ENCODE assay signal across 10 mouse cellular contexts in the genomic region with DNA sequence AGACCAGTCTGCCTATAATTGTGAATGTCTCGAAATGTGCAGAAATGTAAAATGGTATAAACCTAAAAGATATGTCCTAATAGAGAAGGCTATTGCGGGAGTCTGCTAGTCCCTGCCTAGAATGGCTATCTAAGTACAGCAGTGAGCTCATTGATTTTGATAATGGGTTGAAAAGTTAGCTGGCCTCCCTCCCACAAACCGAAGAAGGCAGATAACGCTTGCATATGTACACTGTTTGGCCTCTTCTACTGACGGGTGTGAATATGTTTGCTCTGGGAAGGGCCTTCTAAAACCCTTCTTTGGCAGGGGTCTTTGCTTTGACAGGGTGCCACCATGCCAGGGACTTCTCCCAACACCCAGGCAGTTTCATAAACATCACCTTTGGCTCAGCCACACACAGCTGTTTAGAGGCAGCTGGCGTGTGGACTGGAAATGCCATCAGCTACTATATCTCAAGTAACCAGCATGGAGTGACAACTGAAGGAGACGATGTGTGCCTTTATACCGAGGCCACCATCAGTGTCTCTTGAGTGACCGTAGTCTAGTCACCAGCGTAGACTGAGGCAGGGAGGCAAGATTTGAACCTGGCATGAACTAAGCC.
A peak's percentile ranks its signal among the peaks of the same experiment; 100 is the strongest.
DNase-seq lines count a peak whose midpoint lies in the region; ATAC-seq lines count a peak whose summit lies in the region.
"Had no signal": no experiment of that assay in that cellular context is flagged by ENCODE, and none has a peak within 500 bp of the region (broad histone marks: within the 10 kb centered on the region; RNA-seq: fewer than 3 reads in every experiment).

No protein-coding gene starts in this region.

- intact Hi-C loops in left cerebral cortex, postnatal 4 days (cut with DNase I) = no loop called here
- intact Hi-C loops in left cerebral cortex, postnatal 14 days (cut with DNase I) = no loop called here

- peak; percentile 40 to 50 for DNase-seq in cerebellum, postnatal 10 days
- no peak for DNase-seq in cerebellum, postnatal 4 days (ENCODE audit: low spot score in 2 of 2)
- DNase-seq in left cerebral cortex, postnatal 4 days = peak; percentile 31
- no peak for DNase-seq in left cerebral cortex, postnatal 14 days (ENCODE audit: low spot score in 2 of 2)
- peak; percentile 64 for DNase-seq in lung, postnatal 10 days
- no peak for DNase-seq in gastrocnemius, adult 8-10 months (ENCODE audit: low spot score in 2 of 2)
- no peak for DNase-seq in frontal cortex, adult 2 months (ENCODE audit: extremely low spot score in 1 of 2, low spot score in 1 of 2)
- DNase-seq: layer of hippocampus, postnatal 36 days had no signal

- peak; percentile 94 for ATAC-seq in erythroid progenitor cell, adult 5-6 weeks (replicated peaks; ENCODE audit: low FRiP score, poor library complexity, severe bottlenecking)
- ATAC-seq: Patski had no signal

Comparison
In these comparisons a context has a peak if more than half of its experiments do, and no peak if none do; other contexts are left out.
1. DNase-seq: peak in cerebellum, postnatal 10 days (2 of 2), left cerebral cortex, postnatal 4 days (single experiment) and lung, postnatal 10 days (single experiment); none in cerebellum, postnatal 4 days (0 of 2), left cerebral cortex, postnatal 14 days (0 of 2), gastrocnemius, adult 8-10 months (0 of 2) and frontal cortex, adult 2 months (0 of 2).